Mouse (Mus musculus) spleen, embryonic (tissue): ENCODE data around the gene P3h3.
"Not testable (repeated sequence)": the region's sequence is repeated elsewhere in the genome, so short reads cannot be mapped to it uniquely, and the experiment has no call there.

Experiments used
- CTCF ChIA-PET: fragments of 350-600 bp; sonication (Branson Sonifier 250); formaldehyde crosslinking; loops from one replicate; lab custom pipeline; 2022; lab: Charles Lee

The P3h3 gene

GRCm38 (mm10) chr6:124811403-124811665 is 46.2 kb downstream of the P3h3 start:
- CTCF ChIA-PET = no interaction called here

GRCm38 (mm10) chr6:124810566-124811402 is 46.8 kb downstream of the P3h3 start:
- CTCF ChIA-PET = not testable (repeated sequence)

DNA sequence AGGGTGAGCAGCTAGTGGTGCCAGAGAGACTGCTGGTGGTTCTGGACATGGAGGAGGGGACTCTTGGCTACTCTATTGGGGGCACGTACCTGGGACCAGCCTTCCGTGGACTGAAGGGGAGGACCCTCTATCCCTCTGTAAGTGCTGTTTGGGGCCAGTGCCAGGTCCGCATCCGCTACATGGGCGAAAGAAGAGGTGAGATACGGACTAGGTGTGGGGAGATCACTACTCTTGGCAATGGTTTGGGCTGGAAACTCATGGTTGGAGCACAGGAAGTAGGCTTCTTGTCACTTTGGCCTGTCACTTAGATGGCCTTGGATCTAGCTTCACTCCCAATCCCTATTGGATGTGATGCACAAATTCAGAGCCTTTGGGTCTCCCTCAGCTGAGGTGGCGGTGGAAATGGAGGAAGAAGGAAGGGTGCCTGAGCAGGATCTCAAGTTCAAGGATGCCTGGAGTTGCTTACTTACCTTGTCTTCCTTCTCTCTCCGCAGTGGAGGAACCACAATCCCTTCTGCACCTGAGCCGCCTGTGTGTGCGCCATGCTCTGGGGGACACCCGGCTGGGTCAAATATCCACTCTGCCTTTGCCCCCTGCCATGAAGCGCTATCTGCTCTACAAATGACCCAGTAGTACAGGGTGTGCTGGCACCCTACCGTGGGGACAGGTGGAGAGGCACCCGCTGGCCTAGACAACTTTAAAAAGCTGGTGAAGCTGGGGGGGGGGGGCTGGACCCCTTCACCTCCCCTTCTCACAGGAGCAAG is 47.6 kb downstream of the P3h3 start:
- CTCF ChIA-PET = interaction anchor here (1.2 kb wide), 1 partner anchor 18 kb away, joined by 3 read pairs; no protein-coding TSS in a partner anchor

GRCm38 (mm10) chr6:124809052-124809774 is 48.3 kb downstream of the P3h3 start:
- CTCF ChIA-PET = interaction anchor here (1.0 to 1.2 kb wide), 2 partner anchors 19 to 93 kb away, joined by 3 read pairs; no protein-coding TSS in a partner anchor

DNA sequence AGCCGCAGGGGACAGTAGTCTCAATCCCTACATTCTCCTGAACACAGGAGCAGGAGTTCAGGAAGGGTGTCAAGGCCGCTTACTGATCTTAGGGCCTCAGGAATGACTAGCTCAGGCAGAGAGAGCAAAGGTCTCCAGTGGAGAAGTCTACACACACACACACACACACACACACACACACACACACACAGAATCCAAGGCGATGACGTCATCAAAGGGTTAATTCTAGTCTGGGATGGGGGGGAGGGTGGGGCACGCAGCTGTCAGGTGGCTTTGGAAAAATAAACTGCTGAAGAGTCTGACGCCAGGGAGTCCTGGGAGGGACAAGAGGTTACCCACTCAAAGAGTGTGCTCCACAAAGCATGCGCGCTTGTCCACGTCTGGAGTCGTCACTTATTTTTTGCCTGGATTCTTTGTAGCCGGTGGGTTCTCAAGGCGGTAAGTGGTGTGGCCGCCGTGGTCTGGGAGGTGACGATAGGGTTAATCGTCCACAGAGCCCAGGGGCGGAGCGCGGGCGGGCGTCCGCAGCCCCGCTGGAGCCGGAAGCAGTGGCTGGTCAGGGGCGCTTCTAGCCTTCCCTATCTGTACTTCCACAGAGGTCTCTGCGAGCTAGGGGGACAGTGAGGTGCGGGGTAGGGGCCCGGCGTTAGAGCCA is 49.1 kb downstream of the P3h3 start, which contains the start of gene Spsb2:
Gene Spsb2, plus strand, starts transcription at position 304 of the 655 bp plus-strand sequence.
- CTCF ChIA-PET = interaction anchor here (0.8 to 1.2 kb wide), 4 partner anchors 19 to 314 kb away, joined by 3 to 13 read pairs (median 4); no protein-coding TSS in a partner anchor

DNA sequence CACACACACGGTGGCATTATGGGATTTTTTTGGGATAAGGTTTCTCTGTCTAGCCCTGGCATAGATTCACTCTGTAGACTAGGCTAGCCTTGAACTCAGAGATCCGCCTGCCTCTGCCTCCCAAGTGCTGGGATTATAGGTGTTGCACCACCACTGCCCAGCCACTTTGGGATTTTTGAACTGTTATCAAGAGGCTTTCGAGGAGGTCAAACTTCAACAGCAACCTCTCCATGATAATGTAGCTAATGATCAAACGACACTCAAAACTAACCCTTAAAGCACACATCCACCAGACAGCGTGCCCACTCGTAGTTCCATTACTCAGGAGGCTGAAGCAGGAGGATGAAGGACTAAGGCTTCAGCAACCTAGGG is 49.6 kb downstream of the P3h3 start:
- CTCF ChIA-PET = interaction anchor here (0.8 to 1.1 kb wide), 2 partner anchors 30 to 314 kb away, joined by 4 to 13 read pairs; no protein-coding TSS in a partner anchor

DNA sequence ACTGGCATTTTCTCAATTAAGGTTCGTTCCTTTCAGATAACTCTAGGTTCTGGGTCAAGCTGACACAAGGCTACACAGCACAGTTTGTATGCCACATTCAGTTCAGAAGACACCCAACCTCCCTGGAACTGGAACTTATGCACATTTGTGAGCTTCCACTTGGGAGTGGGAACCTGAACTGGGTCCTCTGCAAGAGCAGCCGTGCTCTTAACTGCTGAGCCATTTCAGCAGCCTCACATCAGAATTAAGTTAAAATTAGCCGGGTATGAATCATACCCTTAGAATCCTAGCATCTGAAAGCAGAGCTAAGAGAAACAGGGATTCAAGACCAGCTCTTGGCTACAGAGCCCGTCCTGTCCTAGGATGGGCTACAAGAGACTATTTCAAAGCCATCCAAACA is 50.2 kb downstream of the P3h3 start:
- CTCF ChIA-PET = interaction anchor here (1.1 kb wide), 1 partner anchor 31 kb away, joined by 4 read pairs; no protein-coding TSS in a partner anchor

DNA sequence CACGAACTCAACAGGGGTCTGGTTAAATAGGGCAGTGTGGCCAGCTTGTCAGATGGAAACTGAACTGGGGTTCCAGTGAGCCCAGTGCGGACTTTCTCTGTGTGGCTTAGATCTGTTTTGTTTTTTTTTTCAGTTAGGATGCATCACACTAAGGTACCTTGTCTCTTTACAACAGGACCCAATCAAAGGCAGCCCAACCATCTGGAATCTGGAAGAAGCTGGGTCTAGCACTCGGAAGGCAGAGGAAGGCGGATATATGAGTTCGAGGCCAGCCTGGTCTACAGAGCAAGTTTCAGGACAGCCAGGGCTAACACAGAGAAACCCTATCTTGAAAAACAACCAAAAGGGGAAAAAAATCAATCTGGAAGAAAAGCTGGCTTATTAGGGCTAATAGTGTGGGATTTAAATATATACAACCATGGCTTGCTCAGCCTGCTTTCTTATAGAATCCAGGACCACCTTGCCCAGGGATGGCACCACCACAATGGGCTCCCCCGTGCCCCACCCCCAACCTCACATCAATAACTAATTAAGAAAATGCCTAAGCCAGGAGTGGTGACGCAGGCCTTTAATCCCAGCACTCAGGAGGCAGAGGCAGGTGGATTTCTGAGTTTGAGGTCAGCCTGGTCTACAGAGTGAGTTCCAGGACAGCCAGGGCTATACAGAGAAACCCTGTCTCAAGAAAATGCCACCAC is 51.0 kb downstream of the P3h3 start:
- CTCF ChIA-PET = no interaction called here

DNA sequence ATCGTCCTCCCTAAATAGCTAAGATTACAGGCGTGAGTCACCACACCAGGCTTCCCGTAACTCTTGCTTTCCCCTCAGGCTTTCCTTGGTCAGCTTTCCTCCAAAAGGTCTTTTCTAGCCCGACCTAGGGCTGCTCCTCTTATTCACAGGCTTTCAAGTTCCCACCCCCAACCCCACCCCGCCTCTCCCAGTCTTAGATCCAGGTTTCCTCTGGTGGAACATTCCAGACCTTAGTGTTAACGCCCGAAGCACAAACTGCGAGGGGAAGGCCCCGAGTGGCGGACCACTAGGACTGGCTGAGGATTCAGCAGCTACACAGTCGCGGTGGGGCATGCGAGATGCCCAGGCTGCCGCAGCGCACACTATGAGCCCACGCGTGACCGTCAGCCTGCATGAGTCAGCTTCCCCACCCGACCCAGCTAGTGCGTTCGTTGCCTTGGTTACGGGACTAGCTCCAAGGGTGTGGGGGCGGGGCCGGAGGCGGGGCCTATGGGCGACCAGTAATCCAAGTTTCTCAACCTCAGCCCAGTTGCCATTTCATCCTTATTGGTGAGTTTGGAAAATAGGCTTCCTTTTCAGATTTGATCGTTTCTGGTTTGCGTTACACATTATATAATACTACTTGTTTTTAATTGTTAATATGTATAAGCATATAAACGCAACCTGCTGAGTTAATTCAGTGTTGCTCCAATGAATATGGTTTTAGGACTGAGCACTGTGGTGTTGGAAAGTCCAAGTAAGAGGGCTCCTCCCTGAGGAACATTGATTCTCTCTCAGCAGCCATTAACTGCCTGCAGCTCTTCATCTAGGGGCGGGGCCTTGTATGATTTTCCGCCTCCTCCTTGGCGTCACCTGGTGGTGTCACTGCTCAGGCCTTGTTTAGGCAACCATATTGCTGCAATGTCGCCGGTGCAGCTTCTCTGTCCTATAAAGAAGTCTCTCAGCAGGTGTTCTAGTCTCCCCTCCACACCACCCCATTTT is 51.9 kb downstream of the P3h3 start:
- CTCF ChIA-PET = interaction anchor here (0.7 kb wide), 1 partner anchor 68 kb away, joined by 5 read pairs; no protein-coding TSS in a partner anchor

- CTCF ChIA-PET = no interaction called here
Observed at GRCm38 (mm10) chr6:124804341-124804740, 53.2 kb downstream of the P3h3 start.

- CTCF ChIA-PET = not testable (repeated sequence)
Observed at GRCm38 (mm10) chr6:124803691-124804090, 53.9 kb downstream of the P3h3 start.

- CTCF ChIA-PET = interaction anchor here (0.7 kb wide), 1 partner anchor 798 kb away, joined by 3 read pairs; no protein-coding TSS in a partner anchor
Observed at GRCm38 (mm10) chr6:124803061-124803460, 54.5 kb downstream of the P3h3 start.

GRCm38 (mm10) chr6:124802400-124802799 is 55.2 kb downstream of the P3h3 start:
- CTCF ChIA-PET = not testable (repeated sequence)

- CTCF ChIA-PET = no interaction called here
Observed at GRCm38 (mm10) chr6:124796200-124796599, 61.4 kb downstream of the P3h3 start.

GRCm38 (mm10) chr6:124795781-124796180 is 61.8 kb downstream of the P3h3 start:
- CTCF ChIA-PET = no interaction called here

DNA sequence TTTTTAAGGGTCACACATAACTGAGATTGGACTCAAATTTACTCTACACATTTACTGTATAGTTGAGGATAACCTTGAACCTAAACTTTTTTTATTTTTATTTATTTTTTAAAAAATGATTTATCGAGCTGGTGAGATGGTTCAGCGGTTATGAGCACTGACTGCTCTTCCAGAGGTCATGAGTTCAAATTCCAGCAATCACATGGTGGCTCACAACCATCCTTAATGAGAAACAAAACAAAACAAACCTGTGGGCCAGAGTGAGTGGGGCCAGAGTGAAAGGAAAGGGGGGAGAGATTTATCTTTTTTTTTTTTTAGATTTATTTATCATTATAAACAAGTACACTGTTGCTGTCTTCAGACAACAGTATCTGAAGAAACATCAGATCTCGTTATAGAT is 65.6 kb downstream of the P3h3 start:
- CTCF ChIA-PET = no interaction called here
